Mouse (Mus musculus) hindbrain, embryonic 14.5 days (tissue): ENCODE data around the gene Usp53. TPM values are rescaled to one million over a fixed set of nuclear protein-coding genes. Genes with fewer than 3 reads are reported as not detected.

Source experiments
- ATAC-seq: fragments of 200-750 bp; cut with Nextera tagmentation; 2 replicates; pipeline ENCODE4 v1.8.0; 2017; ENCODE audit warnings: moderate number of reproducible peaks, mild to moderate bottlenecking, moderate TSS enrichment, moderate library complexity; ENCODE audit not compliant: low FRiP score
- DNase-seq: peaks from one replicate; pipeline ENCODE4 v3.0.0-alpha.2; 2015; ENCODE audit warnings: low spot score
- H3K27ac ChIP-seq: fragments of 300-500 bp; sonication (generic); 2 replicates; pipeline ENCODE4 v1.5.1; 2014; ENCODE audit warnings: mild to moderate bottlenecking, moderate library complexity
- H3K27me3 ChIP-seq: fragments of 300-500 bp; sonication (generic); 2 replicates; pipeline ENCODE4 v1.6.1; 2014; ENCODE audit warnings: mild to moderate bottlenecking, low read length, mixed read lengths; ENCODE audit not compliant: control insufficient read depth, insufficient read depth
- H3K36me3 ChIP-seq: fragments of 300-500 bp; sonication (generic); replicated peaks from 2 replicates; pipeline ENCODE4 v1.6.1; 2014; ENCODE audit not compliant: control insufficient read depth, insufficient read depth
- H3K4me1 ChIP-seq: fragments of 300-500 bp; sonication (generic); replicated peaks from 2 replicates; pipeline ENCODE4 v1.6.1; 2014; ENCODE audit warnings: antibody characterized with exemption, low read length, mixed read lengths; ENCODE audit not compliant: control insufficient read depth, insufficient read depth
- H3K4me2 ChIP-seq: fragments of 300-500 bp; sonication (generic); replicated peaks from 2 replicates; pipeline ENCODE4 v1.6.1; 2014; ENCODE audit warnings: mild to moderate bottlenecking, moderate library complexity
- H3K4me3 ChIP-seq: fragments of 300-500 bp; sonication (generic); replicated peaks from 2 replicates; pipeline ENCODE4 v1.5.1; 2014; ENCODE audit warnings: mild to moderate bottlenecking, low read length
- H3K9ac ChIP-seq: fragments of 300-500 bp; sonication (generic); 2 replicates; pipeline ENCODE4 v1.6.1; 2014
- H3K9me3 ChIP-seq: fragments of 300-500 bp; sonication (generic); 2 replicates; pipeline ENCODE4 v1.6.1; 2016; ENCODE audit warnings: low read length; ENCODE audit not compliant: control insufficient read depth
- WGBS: fragments of 180-500 bp; shearing (Covaris S2); extraction: QIAGEN DNeasy Blood & Tissue Kit; methylation state at CpG from one replicate; pipeline ENCODE4 v1.1.7; 2014; 5-methylcytosine and 5-hydroxymethylcytosine counted together
- polyA plus RNA-seq: library from polyadenylated mRNA; unstranded; fragments of >200 nt; fragmentation: Nextera tagmentation; extraction: Ambion mirVana; gene quantifications from 2 replicates; pipeline ENCODE4 v1.2.1, GENCODE M21; 2014

The Usp53 gene
- polyA plus RNA-seq, 1 experiment from 2014 or later = 11.5 TPM

GRCm38 (mm10) chr3:122924009-122924914 is 60.0 kb downstream of the Usp53 start, which contains the start of gene 1810037I17Rik:
Gene 1810037I17Rik (plus strand): TSS chr3:122924203.
- Histone ChIP-seq H3K27me3 (no peaks in the 10 kb centered on the region), H3K4me1 (peaks cover 10% of the 10 kb centered on the region), H3K4me3 (peak within 1 kb of the TSS; percentile 46), H3K4me2 (peak within 1 kb of the TSS; percentile 69), H3K9me3 (no peaks in the 10 kb centered on the region), H3K27ac (peak within 1 kb of the TSS; percentile 75), H3K9ac (peak within 1 kb of the TSS; percentile 65), H3K36me3 (no peaks in the 10 kb centered on the region)
- DNase-seq = peak; percentile 96
- peak; percentile 99 for ATAC-seq
- under 1% methylated on average over 61 of the region's 68 CpGs for WGBS

GRCm38 (mm10) chr3:122923147-122923546 is 61.2 kb downstream of the Usp53 start:
- DNase-seq (no peak), ATAC-seq (no peak)
- no peaks in the 10 kb centered on the region for H3K9me3 ChIP-seq
- no peaks in the 10 kb centered on the region for H3K36me3 ChIP-seq
- H3K9ac ChIP-seq = no peak overlapping the region
- no peak overlapping the region for H3K27ac ChIP-seq
- H3K4me3 ChIP-seq = no peak overlapping the region
- no peaks in the 10 kb centered on the region for H3K27me3 ChIP-seq
- peaks cover 10% of the 10 kb centered on the region for H3K4me1 ChIP-seq
- 72% methylated on average over 7 of the region's 7 CpGs for WGBS
- peak overlapping the region; percentile 69 for H3K4me2 ChIP-seq

GRCm38 (mm10) chr3:122921676-122922527 is 62.4 kb downstream of the Usp53 start:
- Histone ChIP-seq H3K4me2 (no peak overlapping the region), H3K9ac (no peak overlapping the region), H3K27ac (no peak overlapping the region), H3K27me3 (no peaks in the 10 kb centered on the region), H3K36me3 (no peaks in the 10 kb centered on the region), H3K9me3 (no peaks in the 10 kb centered on the region), H3K4me3 (no peak overlapping the region), H3K4me1 (peaks cover 10% of the 10 kb centered on the region)
- WGBS = 88% methylated on average over 8 of the region's 8 CpGs
- DNase-seq (no peak), ATAC-seq (no peak)

GRCm38 (mm10) chr3:122920572-122921435 is 63.5 kb downstream of the Usp53 start:
- no peak overlapping the region for H3K4me2 ChIP-seq
- WGBS = 71% methylated on average over 8 of the region's 8 CpGs
- DNase-seq (peak; percentile 14), ATAC-seq (no peak)
- H3K27me3 ChIP-seq = no peaks in the 10 kb centered on the region
- H3K9ac ChIP-seq = no peak overlapping the region
- peaks cover 4% of the 10 kb centered on the region for H3K4me1 ChIP-seq
- H3K36me3 ChIP-seq = no peaks in the 10 kb centered on the region
- H3K9me3 ChIP-seq = no peaks in the 10 kb centered on the region
- no peak overlapping the region for H3K27ac ChIP-seq
- H3K4me3 ChIP-seq = no peak overlapping the region

- DNase-seq (no peak), ATAC-seq (no peak)
- no peaks in the 10 kb centered on the region for H3K27me3 ChIP-seq
- no peaks in the 10 kb centered on the region for H3K9me3 ChIP-seq
- H3K9ac ChIP-seq = no peak within 1 kb of the TSS
- no peaks in the 10 kb centered on the region for H3K36me3 ChIP-seq
- H3K4me2 ChIP-seq = no peak within 1 kb of the TSS
- H3K27ac ChIP-seq = no peak within 1 kb of the TSS
- H3K4me1 ChIP-seq = no peaks in the 10 kb centered on the region; the same call in 1 of the 2 replicates
- no peak within 1 kb of the TSS for H3K4me3 ChIP-seq
- 77% methylated on average over 8 of the region's 8 CpGs for WGBS
Observed at GRCm38 (mm10) chr3:122919260-122919659, 65.0 kb downstream of the Usp53 start, which contains the start of gene Gm10959. Gene Gm10959 (minus strand): TSS chr3:122919360.

GRCm38 (mm10) chr3:122918672-122919071 is 65.6 kb downstream of the Usp53 start:
- WGBS = 75% methylated on average over 2 of the region's 2 CpGs

GRCm38 (mm10) chr3:122916191-122916680 is 68.1 kb downstream of the Usp53 start:
- Histone ChIP-seq H3K36me3 (no peaks in the 10 kb centered on the region), H3K4me2 (no peak overlapping the region), H3K9ac (no peak overlapping the region), H3K9me3 (no peaks in the 10 kb centered on the region), H3K27ac (no peak overlapping the region), H3K4me1 (no peaks in the 10 kb centered on the region), H3K27me3 (no peaks in the 10 kb centered on the region), H3K4me3 (no peak overlapping the region)
- 91% methylated on average over 6 of the region's 6 CpGs for WGBS
- DNase-seq (no peak), ATAC-seq (no peak)

More at GRCm38 (mm10) chr3:122918672-122919071, 65.6 kb downstream of the Usp53 start:
- Histone ChIP-seq H3K4me1 (no peaks in the 10 kb centered on the region; the same call in 1 of the 2 replicates), H3K9ac (no peak overlapping the region), H3K36me3 (no peaks in the 10 kb centered on the region), H3K9me3 (no peaks in the 10 kb centered on the region), H3K27me3 (no peaks in the 10 kb centered on the region), H3K4me3 (no peak overlapping the region), H3K27ac (no peak overlapping the region), H3K4me2 (no peak overlapping the region)
- DNase-seq (no peak), ATAC-seq (no peak)

GRCm38 (mm10) chr3:122915493-122915892 is 68.8 kb downstream of the Usp53 start:
- no peak for DNase-seq
- H3K4me3 ChIP-seq = no peak overlapping the region
- H3K27me3 ChIP-seq = no peaks in the 10 kb centered on the region
- WGBS = 85% methylated on average over 5 of the region's 5 CpGs
- H3K4me2 ChIP-seq = no peak overlapping the region
- no peaks in the 10 kb centered on the region for H3K9me3 ChIP-seq
- no peaks in the 10 kb centered on the region for H3K36me3 ChIP-seq
- ATAC-seq = no peak
- no peak overlapping the region for H3K9ac ChIP-seq
- no peaks in the 10 kb centered on the region for H3K4me1 ChIP-seq
- H3K27ac ChIP-seq = no peak overlapping the region
